Mouse (Mus musculus) cerebellum, postnatal 25 days (tissue): ENCODE results near the gene Sowaha.

Source experiments
- DNase-seq, 2 experiments: peaks; one replicate each; pipeline ENCODE4 v3.0.0; 2021; ENCODE audit warnings: mixed read lengths in 2 of 2

Gene Sowaha

GRCm38 (mm10) chr11:53469968-53470695 is 9.9 kb downstream of the Sowaha start, which contains the start of gene Gm9837:
Gm9837 (minus strand) TSS chr11:53470479.
- peak; percentile 94 to 97 for DNase-seq

GRCm38 (mm10) chr11:53469294-53469967 is 10.6 kb downstream of the Sowaha start:
- peak in 1 of 2 experiments; percentile 40 for DNase-seq

GRCm38 (mm10) chr11:53466231-53466971 is 13.7 kb downstream of the Sowaha start:
- DNase-seq, result peak; percentile 94 to 95

DNA sequence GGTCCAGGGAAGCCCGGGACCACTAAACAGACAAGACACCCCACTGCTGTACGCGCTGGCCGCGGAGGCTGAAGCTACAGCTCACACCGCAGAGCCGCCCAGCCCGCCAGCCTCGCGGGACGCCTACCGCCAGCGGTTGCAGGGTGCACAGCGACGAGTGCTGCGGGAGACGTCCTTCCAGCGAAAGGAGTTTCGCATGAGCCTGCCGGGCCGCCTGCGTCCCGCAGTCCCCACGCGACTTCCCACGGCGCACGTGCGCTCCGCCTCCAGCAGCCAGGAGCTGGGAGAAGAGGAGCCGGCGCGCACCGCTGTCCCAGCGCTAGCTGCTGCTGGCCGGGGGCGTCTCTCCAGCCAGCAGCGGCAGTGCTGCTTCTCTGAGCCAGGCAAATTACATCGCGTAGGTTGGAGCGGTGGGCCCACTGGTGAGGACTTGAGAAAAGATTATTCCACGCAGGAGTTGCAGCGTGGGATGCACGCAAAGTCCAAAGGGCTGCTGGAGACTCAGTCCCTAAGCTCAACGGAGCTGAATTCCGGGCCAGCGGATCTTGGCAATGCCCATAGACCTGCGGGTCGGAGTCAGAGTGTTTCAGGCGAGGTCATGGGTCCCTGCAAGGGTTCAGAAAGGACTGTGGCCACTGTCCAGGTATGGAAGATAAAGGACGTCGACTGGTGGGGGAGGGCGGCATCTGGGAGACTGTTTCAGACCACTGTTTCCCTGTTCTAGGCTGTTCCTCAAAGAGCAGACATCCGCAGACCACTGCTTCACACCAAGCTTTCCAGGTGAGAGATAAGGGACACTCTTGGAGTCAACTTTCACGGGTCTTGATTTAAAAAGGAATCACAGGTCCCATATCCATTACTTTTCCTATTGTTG is 16.3 kb downstream of the Sowaha start:
- peak in 1 of 2 experiments; percentile 45 for DNase-seq

- no peak for DNase-seq
These were observed 18.3 kb downstream of the Sowaha start for GRCm38 (mm10) chr11:53461727-53462126.

DNA sequence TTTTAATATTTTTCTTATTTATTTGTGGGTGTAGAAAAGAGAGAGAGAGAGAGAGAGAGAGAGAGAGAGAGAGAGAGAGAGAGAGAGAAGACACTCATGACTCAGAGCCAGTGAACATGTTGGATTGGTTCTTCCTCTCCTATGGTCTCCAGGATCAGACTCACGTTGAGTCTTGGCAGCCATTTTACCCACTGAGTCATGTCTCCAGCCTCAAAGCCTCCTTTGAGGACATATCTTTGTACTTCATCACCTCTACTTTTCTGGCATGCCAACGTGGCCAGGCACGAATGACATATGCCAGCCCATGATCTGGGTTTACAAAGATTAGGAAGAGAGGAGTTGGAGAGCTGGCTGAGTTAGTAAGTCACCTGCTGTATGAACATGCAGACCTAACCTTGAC is 19.9 kb downstream of the Sowaha start:
- DNase-seq, result no peak

GRCm38 (mm10) chr11:53458996-53459395 is 21.1 kb downstream of the Sowaha start:
- DNase-seq, result no peak

DNA sequence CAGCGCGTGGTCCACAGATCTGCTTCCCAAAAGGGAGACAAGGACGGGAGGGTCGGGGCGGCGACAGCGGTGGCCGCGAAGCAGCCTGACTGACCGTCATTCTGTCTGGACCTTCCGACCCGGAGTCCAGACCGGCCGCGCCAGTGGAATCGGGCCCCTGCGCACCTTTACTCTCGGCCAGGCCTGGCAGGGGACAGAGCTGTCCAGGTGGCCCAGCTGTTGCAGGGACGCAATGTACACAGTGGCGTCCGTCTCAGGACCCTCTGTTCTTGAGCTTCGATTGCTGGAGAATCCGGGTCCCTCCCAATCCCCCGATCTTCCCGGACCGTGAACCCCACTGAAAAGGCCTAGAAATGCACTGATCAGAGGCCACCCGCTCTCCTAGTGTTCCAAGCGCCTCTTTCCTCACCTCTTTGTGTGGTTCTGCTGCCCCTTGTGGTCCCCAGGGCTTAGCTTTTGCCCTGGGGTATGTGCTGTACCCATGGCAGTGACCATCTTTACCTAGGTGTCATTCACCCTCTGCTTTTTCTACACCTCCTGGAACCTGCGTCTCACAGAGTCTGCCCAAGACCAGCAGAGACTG is 22.6 kb downstream of the Sowaha start:
- no peak for DNase-seq

GRCm38 (mm10) chr11:53456474-53457371 is 23.4 kb downstream of the Sowaha start, which contains the start of the genes Gm10447 and Shroom1:
Gm10447 (minus strand) TSS chr11:53457110.
Shroom1 (plus strand) TSS chr11:53457205.
- DNase-seq, result peak; percentile 42 to 66

GRCm38 (mm10) chr11:53453031-53453430 is 27.0 kb downstream of the Sowaha start:
- no peak for DNase-seq

DNA sequence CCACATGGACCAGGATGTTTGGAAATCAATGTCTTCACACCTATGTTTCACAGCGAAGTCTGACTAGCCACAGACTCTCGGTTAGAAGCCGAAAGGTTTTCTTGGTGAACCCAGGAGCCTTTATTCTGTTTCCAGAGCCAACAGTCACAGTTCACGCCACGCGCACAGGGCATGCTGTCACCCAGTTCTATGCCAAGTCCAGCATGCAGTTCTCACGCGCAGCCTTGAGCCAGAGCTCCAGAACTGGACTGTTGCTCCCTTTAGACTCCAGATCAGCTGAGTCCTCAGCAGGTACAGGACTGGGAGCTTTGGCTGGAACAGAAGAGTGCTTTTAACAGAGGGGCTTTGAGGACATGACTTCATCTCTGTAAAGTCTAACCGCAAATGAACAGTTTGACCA is 27.7 kb downstream of the Sowaha start:
- DNase-seq, result peak; percentile 72 to 77

GRCm38 (mm10) chr11:53451361-53451760 is 28.7 kb downstream of the Sowaha start:
- no peak for DNase-seq

DNA sequence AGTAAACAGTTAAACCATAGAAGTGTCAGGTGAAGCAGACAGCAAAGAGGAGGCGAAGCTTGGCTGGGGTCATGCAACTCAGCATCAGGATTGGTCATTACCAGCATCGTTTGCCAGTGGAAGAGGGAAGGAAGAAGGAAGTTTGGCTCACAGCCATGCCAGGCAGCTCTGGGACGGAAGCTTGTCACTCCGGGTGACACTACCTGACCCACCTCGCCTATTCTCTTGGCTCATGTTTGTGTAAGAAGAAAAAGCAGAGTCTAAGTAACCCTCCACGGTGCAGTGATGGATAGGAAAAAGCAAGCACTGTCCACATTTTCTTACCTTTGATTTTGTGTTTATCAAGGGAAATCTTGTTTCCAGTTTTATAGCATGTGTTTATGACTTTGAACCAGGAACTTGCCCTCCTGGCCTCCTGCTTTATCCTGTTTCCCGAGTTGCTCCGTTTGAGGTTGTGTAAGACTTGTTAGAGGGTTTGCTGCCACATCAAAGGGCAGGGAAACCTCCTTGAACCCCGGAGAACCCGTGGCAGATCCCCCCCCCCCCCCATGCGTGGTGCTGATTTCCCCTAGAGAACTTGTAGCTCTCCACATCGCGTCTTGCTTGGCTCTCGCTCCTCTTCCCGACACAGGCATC is 29.9 kb downstream of the Sowaha start:
- DNase-seq, result peak in 1 of 2 experiments; percentile 43

- DNase-seq, result peak; percentile 98
These were observed 31.5 kb downstream of the Sowaha start for GRCm38 (mm10) chr11:53448529-53448928.

DNA sequence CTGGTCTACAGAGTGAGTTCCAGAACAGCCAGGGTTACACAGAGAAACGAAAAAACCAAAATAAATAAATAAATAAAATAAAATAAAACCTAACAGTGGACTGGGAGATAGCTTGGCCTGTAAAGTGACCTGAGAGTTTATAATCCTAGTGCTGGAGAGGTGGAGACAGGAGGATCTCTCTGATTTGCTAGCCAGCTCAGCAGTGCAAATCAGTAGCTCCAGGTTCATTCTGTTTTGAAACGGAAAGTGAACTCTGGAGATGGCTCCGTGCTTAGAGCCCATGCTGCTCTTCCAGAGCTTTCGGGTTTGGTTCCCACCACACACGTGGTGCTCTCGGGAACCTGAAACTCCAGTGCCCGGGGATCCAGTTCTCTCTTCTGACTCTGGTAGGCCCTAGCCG is 32.1 kb downstream of the Sowaha start:
- no peak for DNase-seq

GRCm38 (mm10) chr11:53446183-53446582 is 33.9 kb downstream of the Sowaha start:
- no peak for DNase-seq

DNA sequence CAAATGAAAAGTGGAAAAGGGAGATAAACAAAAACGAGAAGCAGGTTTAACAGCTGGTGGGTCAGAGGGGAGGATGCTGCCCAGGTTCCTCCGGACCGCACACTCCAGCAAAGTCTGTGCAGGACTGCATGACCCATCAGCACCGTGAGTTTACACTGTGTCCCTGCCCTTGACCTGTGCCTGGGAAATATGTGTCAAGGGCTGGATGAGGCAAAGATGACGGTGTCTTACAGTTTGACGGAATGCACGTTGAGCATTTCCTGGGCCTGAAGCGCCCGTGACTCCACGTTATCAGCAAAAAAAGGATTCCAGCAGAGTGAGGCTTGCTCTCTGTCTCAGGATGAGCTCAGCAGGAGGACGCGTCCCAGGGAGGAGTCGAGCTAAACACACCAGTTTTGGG is 34.5 kb downstream of the Sowaha start:
- DNase-seq, result no peak

DNA sequence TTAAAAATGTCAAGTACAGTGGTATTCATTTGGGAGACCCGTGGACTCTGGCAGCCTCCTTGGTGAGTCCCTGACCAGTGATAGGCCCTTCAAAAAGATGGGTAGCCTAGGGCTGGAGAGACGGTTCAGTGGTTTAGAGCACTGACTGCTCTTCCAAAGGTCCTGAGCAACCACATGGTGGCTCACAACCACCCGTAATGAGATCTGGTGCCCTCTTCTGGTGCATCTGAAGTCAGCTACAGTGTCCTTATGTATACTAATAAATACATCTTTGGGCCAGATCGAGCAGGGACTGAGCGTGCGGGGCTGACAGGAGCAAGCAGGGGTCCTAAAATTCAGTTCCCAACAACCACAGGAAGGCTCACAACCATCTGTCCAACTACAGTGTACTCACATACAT is 36.2 kb downstream of the Sowaha start:
- DNase-seq, result peak; percentile 51 to 71

DNA sequence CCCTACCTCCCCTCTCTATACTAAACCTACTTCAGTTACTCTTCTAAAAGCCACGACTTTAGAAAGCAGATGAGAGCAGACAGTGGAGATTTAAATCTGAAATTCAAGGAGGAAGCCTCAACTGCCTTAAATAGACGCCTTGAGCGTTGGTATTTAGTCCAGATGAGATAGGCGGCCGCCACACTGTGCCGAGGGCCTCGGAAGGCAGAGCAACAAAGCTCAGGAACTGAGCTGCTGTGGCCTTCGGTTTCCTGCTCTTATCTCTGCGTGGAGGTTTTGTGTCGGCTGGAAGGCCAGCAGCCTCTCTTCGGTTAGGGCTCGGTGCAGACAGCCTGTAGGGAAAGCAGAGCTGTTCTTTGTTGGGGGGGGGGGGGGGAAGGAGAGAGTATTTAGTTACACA is 38.2 kb downstream of the Sowaha start:
- no peak for DNase-seq

- DNase-seq, result no peak
These were observed 43.7 kb downstream of the Sowaha start for GRCm38 (mm10) chr11:53436338-53436737.
